Mouse (Mus musculus): ENCODE measurements at regions not wholly inside any gene's neighbourhood (a gene's known extent, or its start where the extent isn't known, plus 50 kb on each side); places are given as distances from the start of the nearest gene placed in this dataset.

DNA sequence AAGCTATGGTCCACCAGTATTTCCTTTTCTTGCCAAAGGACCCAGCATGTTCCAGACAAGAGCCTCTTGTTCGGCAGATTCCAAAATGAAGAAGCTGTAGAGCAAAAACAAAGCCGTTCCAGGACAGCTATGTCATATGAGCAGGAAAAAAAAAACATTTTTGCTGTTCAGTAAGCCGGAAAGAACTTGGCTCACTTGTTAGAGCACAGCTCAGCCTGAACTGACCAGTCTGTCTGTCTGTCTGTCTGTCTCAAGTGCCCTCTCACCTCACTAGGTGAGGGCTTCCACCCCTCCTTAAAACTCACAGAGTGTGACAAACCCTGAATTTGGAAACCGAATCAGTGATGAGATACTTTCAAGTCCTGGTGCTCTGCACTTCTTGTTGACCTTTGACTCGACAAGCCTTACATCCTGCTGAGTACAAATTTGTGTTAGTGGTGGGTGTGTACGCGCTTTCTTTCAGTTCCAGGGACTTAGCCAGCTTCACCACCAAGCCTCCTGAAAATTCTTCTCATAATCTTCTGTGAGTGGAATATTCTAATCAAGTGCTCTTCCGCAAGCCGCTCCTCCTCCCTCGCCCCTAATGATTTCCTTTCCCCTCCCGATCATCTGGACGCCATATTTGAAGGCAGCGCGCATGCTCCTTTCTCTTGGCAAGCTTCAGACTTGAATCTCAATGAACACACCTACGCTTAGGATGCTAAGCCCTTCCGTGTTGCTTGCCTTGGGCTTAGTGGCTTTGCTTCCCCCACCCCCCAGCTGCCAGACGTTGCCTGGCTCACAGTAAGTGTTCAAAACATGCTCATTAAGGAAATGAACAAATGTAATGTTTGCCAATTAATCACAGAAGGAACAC is 560.9 kb downstream of the Tox3 start:
- no peak overlapping the region for H3K9ac ChIP-seq (ENCODE audit: low read depth, low read length)
- H3K27ac ChIP-seq (ENCODE audit: low read length): no peak overlapping the region
- no peaks in the 10 kb centered on the region for H3K4me1 ChIP-seq (ENCODE audit: control insufficient read depth, low read depth, low read length)
- no peak overlapping the region for H3K4me2 ChIP-seq (ENCODE audit: low read depth, low read length)
- H3K36me3 ChIP-seq (ENCODE audit: control insufficient read depth, insufficient read depth): no peaks in the 10 kb centered on the region
- ATAC-seq (ENCODE audit: low read depth): no peak
- H3K4me3 ChIP-seq (ENCODE audit: low read depth, low read length): no peak overlapping the region
- no peaks in the 10 kb centered on the region for H3K9me3 ChIP-seq (replicated peaks; ENCODE audit: control insufficient read depth, low read length)
- 62% methylated on average over 17 of the region's 17 CpGs for WGBS (ENCODE audit: insufficient replicate concordance)
- H3K27me3 ChIP-seq (ENCODE audit: control insufficient read depth, insufficient read depth, low read depth, low read length): no peaks in the 10 kb centered on the region

DNA sequence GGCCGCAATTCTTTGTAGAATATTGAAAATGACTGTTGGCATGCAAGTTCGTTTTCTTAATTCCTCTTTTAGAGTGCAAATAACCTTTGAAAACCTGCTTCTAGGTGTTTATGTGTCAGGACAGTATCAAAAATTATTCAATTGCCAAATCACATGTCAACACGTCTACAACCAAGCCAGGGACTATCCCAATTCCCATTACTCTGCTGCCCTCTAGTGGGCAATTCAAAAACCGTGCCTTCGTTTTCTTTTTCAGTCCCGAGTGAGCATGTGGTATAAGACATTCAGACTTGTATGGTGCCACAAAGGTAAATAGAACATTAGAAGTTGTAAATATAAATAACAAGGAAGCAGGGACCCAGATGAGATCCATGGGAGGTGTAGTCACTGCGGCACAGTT is 563.1 kb downstream of the Tox3 start:
- Histone ChIP-seq H3K4me3 (ENCODE audit: low read depth, low read length) (no peak overlapping the region), H3K9ac (ENCODE audit: low read depth, low read length) (no peak overlapping the region), H3K4me1 (ENCODE audit: control insufficient read depth, low read depth, low read length) (no peaks in the 10 kb centered on the region), H3K36me3 (ENCODE audit: control insufficient read depth, insufficient read depth) (no peaks in the 10 kb centered on the region), H3K27ac (ENCODE audit: low read length) (no peak overlapping the region), H3K4me2 (ENCODE audit: low read depth, low read length) (no peak overlapping the region), H3K9me3 (replicated peaks; ENCODE audit: control insufficient read depth, low read length) (no peaks in the 10 kb centered on the region), H3K27me3 (ENCODE audit: control insufficient read depth, insufficient read depth, low read depth, low read length) (no peaks in the 10 kb centered on the region)
- no peak for ATAC-seq (ENCODE audit: low read depth)
- WGBS (ENCODE audit: insufficient replicate concordance): 15% methylated on average over 7 of the region's 7 CpGs

DNA sequence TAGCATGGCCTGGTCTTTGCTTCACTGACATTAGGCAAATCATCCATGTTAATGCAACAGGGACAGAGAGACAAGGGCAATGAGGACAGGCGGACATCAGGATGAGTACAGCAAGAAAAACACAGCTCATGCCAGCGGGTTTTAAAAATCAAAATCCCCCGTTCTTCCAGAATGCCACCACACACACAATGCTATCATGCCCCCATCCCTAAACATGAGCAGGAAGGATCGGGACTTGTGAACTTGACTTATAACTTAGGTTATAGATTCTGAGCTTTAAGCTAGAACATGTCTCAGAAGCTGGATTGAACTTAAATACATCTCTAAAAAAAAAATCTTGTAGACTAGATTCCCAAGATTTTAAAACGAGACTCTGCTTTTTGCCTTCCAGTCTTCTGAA is 564.8 kb downstream of the Tox3 start:
- WGBS (ENCODE audit: insufficient replicate concordance): 61% methylated on average over 5 of the region's 5 CpGs
- H3K4me1 ChIP-seq (ENCODE audit: control insufficient read depth, low read depth, low read length): no peaks in the 10 kb centered on the region
- no peak overlapping the region for H3K27ac ChIP-seq (ENCODE audit: low read length)
- H3K9me3 ChIP-seq (replicated peaks; ENCODE audit: control insufficient read depth, low read length): no peaks in the 10 kb centered on the region
- no peaks in the 10 kb centered on the region for H3K27me3 ChIP-seq (ENCODE audit: control insufficient read depth, insufficient read depth, low read depth, low read length)
- no peaks in the 10 kb centered on the region for H3K36me3 ChIP-seq (ENCODE audit: control insufficient read depth, insufficient read depth)
- no peak for ATAC-seq (ENCODE audit: low read depth)
- no peak overlapping the region for H3K4me2 ChIP-seq (ENCODE audit: low read depth, low read length)
- H3K9ac ChIP-seq (ENCODE audit: low read depth, low read length): no peak overlapping the region
- H3K4me3 ChIP-seq (ENCODE audit: low read depth, low read length): no peak overlapping the region

- H3K9ac ChIP-seq (ENCODE audit: low read depth, low read length): no peak overlapping the region
- H3K4me1 ChIP-seq (ENCODE audit: control insufficient read depth, low read depth, low read length): no peaks in the 10 kb centered on the region
- H3K27me3 ChIP-seq (ENCODE audit: control insufficient read depth, insufficient read depth, low read depth, low read length): no peaks in the 10 kb centered on the region
- no peaks in the 10 kb centered on the region for H3K36me3 ChIP-seq (ENCODE audit: control insufficient read depth, insufficient read depth)
- ATAC-seq (ENCODE audit: low read depth): no peak
- no peak overlapping the region for H3K27ac ChIP-seq (ENCODE audit: low read length)
- H3K9me3 ChIP-seq (replicated peaks; ENCODE audit: control insufficient read depth, low read length): no peaks in the 10 kb centered on the region
- H3K4me3 ChIP-seq (ENCODE audit: low read depth, low read length): no peak overlapping the region
- WGBS (ENCODE audit: insufficient replicate concordance): 35% methylated on average over 4 of the region's 4 CpGs
- H3K4me2 ChIP-seq (ENCODE audit: low read depth, low read length): no peak overlapping the region
Observed at GRCm38 (mm10) chr8:89766387-89766786, 581.8 kb downstream of the Tox3 start.

DNA sequence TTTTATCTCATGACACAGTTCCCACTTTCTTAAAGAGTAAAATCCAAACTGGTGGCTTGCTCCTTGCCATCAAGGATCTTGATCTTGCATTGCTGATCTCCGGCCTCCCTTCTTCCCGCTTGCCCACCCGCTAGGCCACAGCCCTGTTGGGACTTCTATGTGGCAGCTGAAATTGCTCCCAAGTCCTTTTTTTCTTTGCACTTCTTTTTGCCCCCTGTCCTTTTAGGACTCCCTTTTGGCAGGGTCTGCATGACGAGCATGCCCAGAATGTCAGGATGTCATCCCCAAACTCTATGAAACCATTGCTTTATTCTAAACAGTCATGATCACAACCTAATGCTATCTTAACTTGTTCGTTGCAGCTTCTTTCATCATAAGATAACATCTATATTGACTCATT is 588.6 kb downstream of the Tox3 start:
- 64% methylated on average over 5 of the region's 5 CpGs for WGBS (ENCODE audit: insufficient replicate concordance)
- H3K4me3 ChIP-seq (ENCODE audit: low read depth, low read length): no peak overlapping the region
- no peak overlapping the region for H3K9ac ChIP-seq (ENCODE audit: low read depth, low read length)
- no peak for ATAC-seq (ENCODE audit: low read depth)
- no peaks in the 10 kb centered on the region for H3K27me3 ChIP-seq (ENCODE audit: control insufficient read depth, insufficient read depth, low read depth, low read length)
- H3K4me1 ChIP-seq (ENCODE audit: control insufficient read depth, low read depth, low read length): no peaks in the 10 kb centered on the region
- H3K9me3 ChIP-seq (replicated peaks; ENCODE audit: control insufficient read depth, low read length): no peaks in the 10 kb centered on the region
- H3K36me3 ChIP-seq (ENCODE audit: control insufficient read depth, insufficient read depth): no peaks in the 10 kb centered on the region
- no peak overlapping the region for H3K4me2 ChIP-seq (ENCODE audit: low read depth, low read length)
- no peak overlapping the region for H3K27ac ChIP-seq (ENCODE audit: low read length)

GRCm38 (mm10) chr8:89758695-89759094 is 589.4 kb downstream of the Tox3 start:
- Histone ChIP-seq H3K4me1 (ENCODE audit: control insufficient read depth, low read depth, low read length) (no peaks in the 10 kb centered on the region), H3K4me3 (ENCODE audit: low read depth, low read length) (no peak overlapping the region), H3K36me3 (ENCODE audit: control insufficient read depth, insufficient read depth) (no peaks in the 10 kb centered on the region), H3K27ac (ENCODE audit: low read length) (no peak overlapping the region), H3K27me3 (ENCODE audit: control insufficient read depth, insufficient read depth, low read depth, low read length) (no peaks in the 10 kb centered on the region), H3K4me2 (ENCODE audit: low read depth, low read length) (no peak overlapping the region), H3K9me3 (replicated peaks; ENCODE audit: control insufficient read depth, low read length) (no peaks in the 10 kb centered on the region), H3K9ac (ENCODE audit: low read depth, low read length) (no peak overlapping the region)
- ATAC-seq (ENCODE audit: low read depth): no peak
- 66% methylated on average over 10 of the region's 10 CpGs for WGBS (ENCODE audit: insufficient replicate concordance)

DNA sequence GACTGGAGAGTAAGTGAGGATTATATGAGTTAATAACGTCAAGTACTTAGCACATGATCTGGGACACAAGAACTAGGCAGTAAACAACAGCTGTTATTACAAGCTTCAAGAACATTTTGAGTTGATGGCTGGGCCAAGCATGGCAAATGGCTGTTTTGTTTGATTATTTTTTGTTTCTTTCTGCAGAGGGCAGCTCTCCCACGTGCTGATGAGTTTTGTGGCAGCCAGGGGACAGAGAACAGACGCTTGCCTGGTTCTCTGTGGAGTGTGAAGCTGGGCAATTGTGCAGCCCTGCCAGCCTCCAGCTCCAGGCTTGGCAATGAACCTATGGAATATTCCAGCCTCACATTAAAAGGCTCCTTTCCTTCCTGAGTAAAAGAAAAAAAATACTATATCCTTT is 592.2 kb downstream of the Tox3 start:
- no peak overlapping the region for H3K4me2 ChIP-seq (ENCODE audit: low read depth, low read length)
- H3K9me3 ChIP-seq (replicated peaks; ENCODE audit: control insufficient read depth, low read length): no peaks in the 10 kb centered on the region
- H3K27ac ChIP-seq (ENCODE audit: low read length): no peak overlapping the region
- 44% methylated on average over 3 of the region's 3 CpGs for WGBS (ENCODE audit: insufficient replicate concordance)
- ATAC-seq (ENCODE audit: low read depth): no peak
- H3K4me1 ChIP-seq (ENCODE audit: control insufficient read depth, low read depth, low read length): no peaks in the 10 kb centered on the region
- no peaks in the 10 kb centered on the region for H3K36me3 ChIP-seq (ENCODE audit: control insufficient read depth, insufficient read depth)
- no peak overlapping the region for H3K9ac ChIP-seq (ENCODE audit: low read depth, low read length)
- H3K27me3 ChIP-seq (ENCODE audit: control insufficient read depth, insufficient read depth, low read depth, low read length): no peaks in the 10 kb centered on the region
- H3K4me3 ChIP-seq (ENCODE audit: low read depth, low read length): no peak overlapping the region

DNA sequence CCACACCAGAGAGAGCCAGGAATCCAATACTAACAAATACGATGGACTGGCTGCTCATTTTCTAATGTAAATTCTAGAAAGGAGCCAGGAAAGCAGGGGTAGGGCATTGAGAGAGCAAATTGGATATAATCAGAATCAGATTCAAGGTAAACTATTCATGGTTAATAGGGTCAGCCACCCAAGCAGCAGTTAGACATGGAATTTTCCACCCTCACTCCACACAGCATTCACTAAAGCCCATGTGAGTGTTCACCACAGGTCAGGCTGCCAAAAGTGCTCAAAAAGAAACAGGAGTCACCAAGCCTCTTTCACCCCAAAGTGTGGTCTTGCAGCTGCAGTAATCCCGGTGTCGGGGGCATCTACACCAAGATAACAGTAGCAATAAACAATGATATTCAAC is 596.9 kb downstream of the Tox3 start:
- Histone ChIP-seq H3K27me3 (ENCODE audit: control insufficient read depth, insufficient read depth, low read depth, low read length) (no peaks in the 10 kb centered on the region), H3K9me3 (replicated peaks; ENCODE audit: control insufficient read depth, low read length) (no peaks in the 10 kb centered on the region), H3K36me3 (ENCODE audit: control insufficient read depth, insufficient read depth) (no peaks in the 10 kb centered on the region), H3K4me1 (ENCODE audit: control insufficient read depth, low read depth, low read length) (no peaks in the 10 kb centered on the region), H3K9ac (ENCODE audit: low read depth, low read length) (no peak overlapping the region), H3K4me2 (ENCODE audit: low read depth, low read length) (no peak overlapping the region), H3K27ac (ENCODE audit: low read length) (no peak overlapping the region), H3K4me3 (ENCODE audit: low read depth, low read length) (no peak overlapping the region)
- ATAC-seq (ENCODE audit: low read depth): no peak
- 63% methylated on average over 3 of the region's 3 CpGs for WGBS (ENCODE audit: insufficient replicate concordance)

- H3K4me2 ChIP-seq (ENCODE audit: low read depth, low read length): no peak overlapping the region
- no peaks in the 10 kb centered on the region for H3K36me3 ChIP-seq (ENCODE audit: control insufficient read depth, insufficient read depth)
- H3K27ac ChIP-seq (ENCODE audit: low read length): no peak overlapping the region
- no peak overlapping the region for H3K4me3 ChIP-seq (ENCODE audit: low read depth, low read length)
- no peaks in the 10 kb centered on the region for H3K27me3 ChIP-seq (ENCODE audit: control insufficient read depth, insufficient read depth, low read depth, low read length)
- no peak for ATAC-seq (ENCODE audit: low read depth)
- H3K9ac ChIP-seq (ENCODE audit: low read depth, low read length): no peak overlapping the region
- H3K4me1 ChIP-seq (ENCODE audit: control insufficient read depth, low read depth, low read length): no peaks in the 10 kb centered on the region
- 44% methylated on average over 4 of the region's 4 CpGs for WGBS (ENCODE audit: insufficient replicate concordance)
- no peaks in the 10 kb centered on the region for H3K9me3 ChIP-seq (replicated peaks; ENCODE audit: control insufficient read depth, low read length)
Observed at GRCm38 (mm10) chr8:89747726-89748125, 600.4 kb downstream of the Tox3 start.
